Mouse (Mus musculus): ENCODE measurements around the gene Gm13694.

DNA sequence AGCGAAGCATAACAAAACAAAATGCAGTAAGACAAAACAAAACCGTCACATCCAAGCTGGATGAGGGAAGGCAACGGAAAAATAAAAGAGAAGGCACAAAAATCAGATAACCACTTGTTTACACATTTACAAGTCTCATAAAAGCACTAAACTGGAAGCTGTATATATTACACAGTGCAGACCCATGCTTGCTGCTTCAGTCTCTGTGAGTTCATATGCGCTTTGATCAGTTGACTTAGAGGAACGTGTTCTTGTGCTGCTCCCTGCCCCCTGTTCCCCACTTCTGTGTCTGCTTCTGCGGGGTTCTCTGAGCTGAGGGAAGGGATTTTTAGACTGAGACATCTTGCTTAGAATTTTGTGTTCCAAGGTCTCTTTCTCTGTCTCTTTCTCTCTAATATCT is 35.8 kb downstream of the Gm13694 start:
- no peak for TF ChIP-seq CTCF (IDR thresholded peaks at IDR 0.05; ENCODE audit: insufficient read depth, low read depth, low read length)
- TF ChIP-seq POLR2A (IDR thresholded peaks at IDR 0.05; ENCODE audit: insufficient read depth, low read depth, low read length): no peak
